Mouse (Mus musculus) testis, adult 2 months (tissue): ENCODE data around the gene Slc25a27.

Experiments used
- CTCF ChIP-seq: fragments of 200-500 bp; IDR thresholded peaks from 2 replicates; pipeline ENCODE4 v1.5.1; 2012; ENCODE audit warnings: low read depth, mild to moderate bottlenecking, inconsistent platforms, low read length, moderate library complexity; ENCODE audit not compliant: control insufficient read depth, insufficient read depth, insufficient replicate concordance
- POLR2A ChIP-seq: fragments of 200-500 bp; IDR thresholded peaks from 2 replicates; pipeline ENCODE4 v1.6.1; 2012; ENCODE audit warnings: low read depth, mild to moderate bottlenecking, inconsistent platforms, low read length, moderate library complexity; ENCODE audit not compliant: control insufficient read depth

- no peak for TF ChIP-seq CTCF
- no peak for TF ChIP-seq POLR2A
Measured at GRCm38 (mm10) chr17:43645136-43645535, 21.9 kb downstream of the Slc25a27 start.
